Mouse (Mus musculus): Measurements from ENCODE around the gene Hnrnpll.
A peak's percentile ranks its signal among the peaks of the same experiment; 100 is the strongest.

Gene Hnrnpll

GRCm38 (mm10) chr17:80061783-80062619 is at the start of gene Hnrnpll:
TSS of gene Hnrnpll (minus strand) at chr17:80062334.
- DNase-seq (ENCODE audit: low read depth): peak; percentile 91

- no peak for DNase-seq (ENCODE audit: low read depth)
Measured at GRCm38 (mm10) chr17:80105348-80105978, 43.3 kb upstream of the Hnrnpll start.

- DNase-seq (ENCODE audit: low read depth): no peak
Measured at GRCm38 (mm10) chr17:80099823-80100222, 37.7 kb upstream of the Hnrnpll start.

DNA sequence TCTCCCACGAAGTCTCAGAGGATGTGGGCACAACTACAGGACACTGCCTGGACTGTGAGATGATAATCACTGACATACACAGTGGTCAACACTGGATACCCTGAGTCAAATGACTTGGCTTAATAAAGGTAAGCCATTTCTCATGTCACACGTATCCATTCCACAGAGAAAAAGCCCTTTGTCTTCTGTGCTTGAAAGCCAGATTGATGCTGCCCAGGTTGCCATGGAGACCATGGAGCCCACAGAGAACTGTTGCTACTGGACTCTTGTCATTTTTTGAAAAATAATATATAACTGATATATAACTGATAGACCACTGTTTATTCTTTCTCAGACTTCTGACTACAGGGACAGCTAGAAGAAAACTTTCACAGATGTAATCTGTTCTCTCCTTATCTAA is 35.1 kb upstream of the Hnrnpll start:
- no peak for DNase-seq (ENCODE audit: low read depth)

DNA sequence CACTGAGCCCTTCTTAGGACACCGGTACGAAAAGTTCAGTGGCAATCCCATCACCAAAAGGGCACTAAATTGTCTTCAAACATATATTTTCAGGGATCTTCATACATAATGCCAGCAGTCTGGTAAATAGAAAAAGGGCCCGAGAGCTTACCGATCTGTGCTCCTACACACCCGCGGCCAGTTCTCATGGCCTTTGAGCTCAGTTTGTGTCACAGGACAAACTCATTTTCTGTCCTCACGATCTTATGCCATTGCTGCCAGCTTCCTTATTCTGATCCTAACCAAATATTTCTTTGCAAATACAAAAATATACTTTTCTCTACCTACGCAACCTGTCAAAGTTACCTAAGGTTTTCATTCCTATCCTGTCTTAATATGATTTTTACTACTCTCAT is 34.6 kb upstream of the Hnrnpll start:
- DNase-seq (ENCODE audit: low read depth): no peak

DNA sequence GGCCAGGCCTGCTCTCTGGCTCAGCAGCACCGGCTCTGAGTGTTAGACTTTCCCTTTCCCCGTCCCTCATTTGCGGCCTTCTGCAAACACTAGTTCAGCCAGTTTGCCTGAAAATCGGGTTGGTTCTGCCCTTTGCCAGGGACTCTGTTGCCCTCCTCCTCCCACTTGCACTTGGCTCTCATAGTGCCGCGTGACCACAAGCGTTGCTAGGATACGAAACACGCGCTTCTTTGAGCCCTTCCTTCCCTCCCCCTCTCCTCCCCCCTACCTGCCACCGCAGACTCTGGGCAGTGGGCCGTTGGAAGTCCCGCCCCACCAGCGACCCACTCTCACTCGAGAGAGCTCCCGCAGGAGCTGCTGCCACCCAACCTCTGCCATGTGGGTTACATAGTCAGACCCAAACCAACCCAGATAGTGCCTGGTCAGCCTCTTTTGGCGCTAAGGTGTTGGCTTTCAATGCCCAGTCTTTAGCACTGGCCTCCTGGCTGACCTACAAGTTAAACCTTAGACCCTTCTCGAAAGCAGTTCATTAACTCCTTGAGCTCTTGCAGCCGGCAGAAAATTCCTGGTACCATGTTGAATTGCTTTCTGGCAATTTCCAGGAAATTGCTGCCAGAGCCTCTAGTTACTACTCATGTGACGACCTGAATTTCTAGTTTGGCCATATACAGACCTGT is 34.0 kb upstream of the Hnrnpll start:
- peak; percentile 49 for DNase-seq (ENCODE audit: low read depth)

DNA sequence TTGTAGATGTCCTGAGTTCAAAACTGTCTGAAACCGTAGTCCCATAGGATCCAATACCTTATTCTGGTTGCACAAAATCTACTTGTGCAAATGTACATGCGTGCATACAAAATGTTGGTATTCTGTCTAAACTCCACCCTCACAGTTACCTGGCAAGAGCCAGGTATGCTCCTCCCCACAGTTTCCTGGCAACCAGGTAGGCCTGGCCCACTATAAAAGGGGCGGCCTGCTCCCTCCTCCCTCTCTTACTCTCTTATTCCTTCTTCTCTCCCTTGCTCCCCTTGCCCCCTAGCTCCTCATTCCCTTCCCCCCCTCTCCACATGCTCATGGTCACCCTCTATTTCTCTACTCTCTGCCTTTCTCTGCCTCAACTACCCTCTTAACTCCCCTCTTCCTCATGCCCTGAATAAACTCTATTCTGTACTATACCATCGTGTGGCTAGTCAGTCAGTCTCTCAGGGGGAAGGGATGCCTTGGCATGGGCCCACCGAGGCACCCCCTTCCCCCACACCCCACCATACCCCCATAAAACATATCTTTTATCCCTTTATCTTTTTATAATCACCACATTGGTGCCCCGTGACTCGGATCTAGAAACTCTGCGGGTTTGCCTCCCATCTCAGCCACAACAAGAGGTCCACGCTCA is 33.2 kb upstream of the Hnrnpll start:
- no peak for DNase-seq (ENCODE audit: low read depth)

- DNase-seq (ENCODE audit: low read depth): no peak
Measured at GRCm38 (mm10) chr17:80091879-80092549, 29.9 kb upstream of the Hnrnpll start.

DNA sequence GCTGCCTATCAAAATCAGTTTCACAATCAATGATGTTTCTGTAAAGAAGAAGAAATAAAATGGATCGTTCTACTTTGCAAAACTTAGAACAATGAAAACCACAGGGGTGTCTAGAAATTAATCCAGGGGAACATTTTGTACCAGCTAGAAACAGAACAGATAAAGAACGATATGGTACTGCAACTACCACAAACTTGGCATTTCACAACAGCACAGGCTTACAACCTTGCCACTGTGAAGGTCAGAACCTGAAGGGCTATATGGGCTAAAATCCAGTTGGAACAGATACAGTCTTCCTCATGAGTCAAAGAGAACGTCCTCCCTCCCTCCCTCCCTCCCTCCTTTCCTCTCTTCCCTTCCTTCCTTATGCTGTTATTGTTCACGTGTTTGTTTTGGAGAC is 28.4 kb upstream of the Hnrnpll start:
- no peak for DNase-seq (ENCODE audit: low read depth)

- no peak for DNase-seq (ENCODE audit: low read depth)
Measured at GRCm38 (mm10) chr17:80088168-80088567, 26.0 kb upstream of the Hnrnpll start.

GRCm38 (mm10) chr17:80086591-80086990 is 24.5 kb upstream of the Hnrnpll start:
- no peak for DNase-seq (ENCODE audit: low read depth)

DNA sequence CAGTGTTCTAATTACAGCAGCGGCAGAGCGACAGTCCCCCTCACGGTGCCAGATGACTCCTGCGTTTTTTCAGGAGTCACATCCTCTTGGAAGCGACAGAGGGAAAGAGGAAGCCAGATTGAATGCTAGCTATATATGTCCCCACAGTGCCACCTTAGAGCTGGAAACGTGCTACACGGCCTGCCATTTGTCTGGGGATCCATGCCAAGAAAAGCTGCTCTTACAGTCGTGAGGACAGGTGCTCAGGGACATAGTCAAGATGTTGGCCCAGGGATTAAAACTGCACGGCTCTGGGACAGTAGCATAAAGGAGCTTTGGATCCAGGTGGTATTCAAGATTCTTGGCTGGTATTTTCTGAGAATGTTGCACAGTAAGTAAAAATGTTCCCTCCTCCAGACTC is 22.3 kb upstream of the Hnrnpll start:
- DNase-seq (ENCODE audit: low read depth): no peak

GRCm38 (mm10) chr17:80083223-80083622 is 21.1 kb upstream of the Hnrnpll start:
- DNase-seq (ENCODE audit: low read depth): no peak

DNA sequence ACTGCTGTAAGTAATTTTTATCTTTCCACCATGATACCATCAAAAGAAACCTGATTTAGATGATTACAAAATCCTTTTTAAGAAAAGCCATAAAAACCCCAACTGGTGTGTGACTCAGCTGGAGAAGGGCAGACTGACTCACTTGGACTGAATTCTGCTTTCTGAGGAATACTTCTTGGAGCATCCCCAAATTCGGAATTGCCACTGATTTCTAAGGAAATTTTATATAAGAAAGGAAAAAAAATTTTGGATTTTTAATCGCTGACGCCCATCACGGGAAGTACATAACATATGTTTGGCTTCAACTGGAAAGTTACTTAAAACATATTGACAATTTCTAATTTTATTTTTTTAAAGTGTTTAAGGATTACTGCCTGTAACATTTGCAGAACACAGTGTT is 16.6 kb upstream of the Hnrnpll start:
- DNase-seq (ENCODE audit: low read depth): peak; percentile 62

DNA sequence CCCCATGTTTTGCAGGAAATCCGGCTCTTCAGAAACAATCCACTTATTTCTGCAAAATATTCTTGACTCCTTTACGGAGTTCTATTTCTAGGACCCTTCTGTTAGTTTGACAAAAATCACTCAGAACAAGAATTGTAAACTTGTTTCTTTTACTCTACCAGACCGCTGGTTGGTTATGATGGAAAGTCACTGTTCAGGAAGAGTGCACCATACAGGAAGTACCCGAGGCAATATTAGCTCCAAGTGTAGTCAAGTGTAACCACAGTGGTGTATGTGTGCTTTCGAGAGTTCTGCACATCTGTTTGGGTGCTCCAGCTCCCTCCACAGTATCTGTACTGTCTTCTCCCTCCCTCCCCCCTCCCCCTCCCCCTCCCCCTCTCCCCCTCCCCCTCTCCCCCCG is 5.1 kb upstream of the Hnrnpll start:
- DNase-seq (ENCODE audit: low read depth): no peak

GRCm38 (mm10) chr17:80063840-80064495 is 1.8 kb upstream of the Hnrnpll start:
- DNase-seq (ENCODE audit: low read depth): no peak

DNA sequence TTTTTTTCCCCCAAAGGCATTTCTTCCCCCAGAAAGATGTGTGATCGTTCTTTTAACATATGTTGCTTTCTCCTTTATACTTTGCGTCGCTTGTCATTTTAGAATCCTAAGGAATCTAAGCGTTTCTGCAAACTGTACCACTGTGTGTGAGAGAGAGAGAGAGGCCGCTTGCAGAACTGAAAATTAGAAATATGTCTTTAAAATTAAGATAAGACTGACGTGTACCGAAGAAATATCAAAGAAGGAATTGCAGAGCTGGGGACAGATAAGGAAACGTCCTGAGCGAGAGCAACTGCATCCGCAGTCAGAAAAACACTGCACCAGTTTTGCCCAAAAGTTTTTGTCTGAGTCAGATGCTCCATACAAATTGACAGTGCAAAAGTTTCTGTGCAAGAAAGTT is 1.3 kb upstream of the Hnrnpll start:
- DNase-seq (ENCODE audit: low read depth): no peak

DNA sequence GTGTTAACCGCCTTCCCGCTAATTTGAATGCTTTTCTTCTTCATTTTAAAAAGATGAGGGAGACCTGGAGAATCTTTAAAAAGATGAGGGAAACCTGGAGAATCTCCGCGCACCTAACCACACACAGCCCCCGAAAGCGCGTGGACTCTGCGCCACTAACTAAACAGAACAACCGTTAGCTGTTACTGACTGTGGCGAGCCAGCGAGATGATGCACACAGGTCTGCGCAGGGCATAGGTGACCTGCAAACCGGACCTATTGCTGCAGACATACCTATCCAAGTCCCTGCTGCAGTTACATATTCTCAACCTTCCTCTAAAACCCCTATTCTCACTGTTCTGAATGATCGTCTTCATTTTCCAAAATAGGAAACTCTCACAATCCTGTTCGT is 481 bp upstream of the Hnrnpll start:
- DNase-seq (ENCODE audit: low read depth): no peak

DNA sequence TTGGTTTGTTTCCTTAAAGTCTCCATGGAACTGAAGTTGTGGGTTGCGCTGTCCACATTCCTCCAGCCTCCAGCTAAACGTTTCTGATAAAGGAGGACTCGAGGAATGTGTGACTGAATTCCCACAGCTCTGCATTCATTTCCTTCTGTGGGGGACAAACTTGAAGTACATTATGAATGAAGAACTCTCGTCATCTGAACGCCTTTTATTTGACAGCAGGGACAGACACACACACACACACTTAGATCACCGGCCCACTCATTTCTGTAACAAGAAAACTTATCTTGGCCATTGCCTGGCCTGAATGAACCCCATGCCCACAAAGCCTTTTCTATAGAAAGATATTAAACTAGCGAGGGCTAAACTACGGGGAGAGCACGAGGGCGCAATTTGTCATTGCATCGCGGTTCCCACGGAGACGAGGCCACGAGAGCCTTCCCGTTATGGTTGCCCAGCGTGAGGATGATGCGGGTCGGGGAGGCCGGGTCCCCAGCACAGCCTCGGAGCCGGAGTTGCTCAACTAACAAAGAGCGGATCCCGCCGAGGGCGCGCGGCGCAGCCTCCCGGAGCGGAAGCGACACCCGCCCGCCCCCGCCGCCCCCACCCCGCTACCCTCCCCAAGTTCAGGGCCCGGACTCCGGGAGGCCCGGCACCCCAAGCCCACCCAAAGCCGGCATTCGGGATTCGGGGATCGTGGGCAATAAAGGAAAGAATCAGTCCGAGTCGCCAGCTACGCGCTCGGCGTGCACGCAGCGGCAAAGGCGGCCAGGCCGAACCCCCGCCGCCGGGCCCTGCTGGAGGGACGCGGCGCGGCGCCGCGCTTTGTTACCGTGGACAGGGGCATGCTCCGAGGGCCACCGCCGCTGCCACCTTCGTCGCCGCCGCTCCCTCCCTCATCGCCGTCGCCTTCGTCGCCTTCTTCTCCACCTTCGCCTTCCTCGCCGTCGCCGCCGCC is 1.0 kb downstream of the Hnrnpll start:
- DNase-seq (ENCODE audit: low read depth): no peak

DNA sequence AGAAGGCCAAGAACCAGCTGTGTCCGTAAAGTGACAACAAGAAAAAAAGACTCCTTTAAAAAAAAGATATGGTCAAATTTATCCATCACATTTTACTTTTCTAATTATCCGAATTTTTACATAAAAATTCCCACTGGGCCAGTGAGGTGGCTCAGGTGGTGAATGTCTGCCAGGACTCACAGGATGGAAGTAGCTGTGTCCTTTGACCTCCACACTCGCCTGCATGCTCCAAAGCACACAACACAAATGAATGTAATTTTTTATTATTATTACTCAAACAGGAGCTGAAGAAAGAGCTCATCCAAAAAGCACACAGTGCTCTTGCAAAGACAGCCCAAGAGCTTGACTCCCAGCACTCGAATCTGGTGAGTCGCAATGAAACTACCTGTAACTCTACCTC is 2.0 kb downstream of the Hnrnpll start:
- DNase-seq (ENCODE audit: low read depth): no peak

All from fibroblast of lung, adult 2 months (primary cell).